Mouse (Mus musculus) thymus, postnatal 36 days (tissue): Measurements from ENCODE around the gene Csrnp1.
A peak's percentile ranks its signal among the peaks of the same experiment; 100 is the strongest.

Experiments used
- DNase-seq, 2 experiments: peaks; one replicate each; pipeline ENCODE4 v3.0.0; 2022; ENCODE audit warnings: mixed read lengths in 2 of 2

Csrnp1 gene

DNA sequence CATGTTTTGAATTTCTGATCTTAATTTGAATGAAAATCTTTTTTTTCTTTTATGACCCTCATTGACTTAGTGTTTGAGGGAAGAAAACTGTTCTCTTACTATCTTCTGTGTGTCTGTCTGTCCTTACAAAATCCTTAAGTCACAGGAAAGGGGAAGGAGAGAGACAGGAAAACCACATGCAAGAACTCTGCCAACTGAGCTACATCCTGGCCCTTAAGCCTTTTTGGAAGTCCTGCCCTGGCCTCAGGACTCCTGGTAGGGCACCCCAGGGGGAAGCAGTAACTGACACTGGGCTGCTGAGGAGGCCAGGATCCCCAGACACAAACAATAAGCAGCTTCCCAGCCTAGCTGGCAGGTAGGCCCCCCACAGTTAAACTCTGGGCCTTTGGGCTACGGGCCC, 41.1 kb downstream of the Csrnp1 start:
- DNase-seq, result no peak

- no peak for DNase-seq
Measured at GRCm38 (mm10) chr9:119941861-119942260, 42.6 kb downstream of the Csrnp1 start.

DNA sequence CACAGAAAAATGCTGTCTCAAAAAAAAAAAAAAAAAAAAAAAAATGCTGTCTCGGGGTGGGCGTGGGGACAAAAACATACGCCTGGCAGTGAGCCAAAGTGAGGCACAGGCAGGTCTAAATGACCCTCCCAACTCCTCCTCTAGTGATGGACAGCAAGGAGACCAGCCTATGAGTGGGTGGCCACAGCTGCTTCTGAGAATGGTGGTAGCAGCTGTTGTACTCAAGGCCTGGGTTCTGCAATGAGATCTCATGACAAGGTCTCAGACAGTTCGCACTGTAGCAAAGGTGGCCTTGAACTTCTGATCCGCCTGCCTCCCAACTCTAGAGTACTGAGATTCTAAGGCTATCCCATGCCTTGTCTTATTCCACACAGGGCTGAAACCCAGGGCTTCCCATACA, 43.1 kb downstream of the Csrnp1 start:
- no peak for DNase-seq

GRCm38 (mm10) chr9:119939646-119940045, 44.8 kb downstream of the Csrnp1 start:
- no peak for DNase-seq

- DNase-seq, result no peak
Measured at GRCm38 (mm10) chr9:119938496-119938895, 46.0 kb downstream of the Csrnp1 start.

DNA sequence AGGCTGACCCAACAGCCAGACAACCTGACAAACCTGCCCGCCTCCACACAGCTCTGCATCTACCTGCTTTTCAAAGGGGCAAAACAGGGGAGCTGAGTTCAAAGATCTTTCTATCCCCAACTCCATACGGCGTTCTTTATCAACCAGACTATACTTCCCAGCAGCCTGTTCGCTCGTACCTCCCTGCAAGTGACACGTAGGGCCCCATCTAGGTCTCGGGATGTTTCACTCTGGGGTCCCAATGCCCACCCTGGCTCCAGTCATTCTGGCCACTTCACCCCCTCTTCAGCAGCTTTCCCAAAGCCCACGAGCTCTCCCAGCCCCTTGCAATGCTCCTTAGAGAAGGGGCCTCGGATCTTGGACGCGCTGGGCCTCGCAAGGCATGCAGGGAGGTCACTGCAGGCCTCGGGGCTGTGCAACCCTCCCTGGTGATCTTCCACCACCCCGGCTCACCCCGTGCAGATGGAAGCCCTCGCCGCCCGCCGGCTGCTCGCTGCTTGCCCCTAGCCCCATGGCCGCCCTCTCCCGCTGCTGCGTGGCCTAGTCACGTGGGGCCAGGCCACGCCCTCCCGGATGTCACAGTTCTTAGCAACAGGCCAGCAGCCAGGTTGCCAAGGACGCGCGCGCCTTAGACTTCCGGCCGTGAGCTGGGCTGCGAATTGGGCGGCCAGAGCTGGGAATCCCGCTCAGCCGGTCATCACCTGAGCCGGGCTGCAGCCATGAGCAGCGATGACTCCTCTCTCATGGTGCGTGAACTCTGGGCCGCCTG, 47.3 kb downstream of the Csrnp1 start, which contains the start of the genes Gorasp1 and Ttc21a:
TSS of gene Gorasp1 (minus strand) at position 561 of the 769 bp plus-strand sequence.
TSS of gene Ttc21a (plus strand) at position 602 of the 769 bp plus-strand sequence.
- DNase-seq, result peak; percentile 91 to 93

DNA sequence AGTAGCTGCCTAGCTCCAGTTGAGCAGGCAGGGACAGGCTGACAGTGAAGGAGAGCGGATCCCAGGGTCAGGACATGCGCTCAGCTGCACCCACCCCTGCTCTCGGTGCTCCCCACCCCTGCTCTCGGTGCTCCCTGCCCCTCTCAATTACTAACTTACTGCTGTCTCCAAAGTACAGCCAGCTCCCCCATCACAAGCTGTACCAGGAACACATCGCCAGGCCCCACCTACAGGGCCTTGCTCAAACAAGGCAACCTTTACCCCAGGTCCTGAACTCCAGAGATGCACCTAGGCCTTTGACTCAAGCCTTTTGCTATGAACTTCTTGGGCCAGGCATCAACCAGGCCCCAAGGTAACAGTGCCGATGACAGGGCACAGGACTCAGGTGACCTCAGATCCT, 50.8 kb downstream of the Csrnp1 start:
- no peak for DNase-seq

GRCm38 (mm10) chr9:119932358-119932757, 52.1 kb downstream of the Csrnp1 start:
- no peak for DNase-seq

DNA sequence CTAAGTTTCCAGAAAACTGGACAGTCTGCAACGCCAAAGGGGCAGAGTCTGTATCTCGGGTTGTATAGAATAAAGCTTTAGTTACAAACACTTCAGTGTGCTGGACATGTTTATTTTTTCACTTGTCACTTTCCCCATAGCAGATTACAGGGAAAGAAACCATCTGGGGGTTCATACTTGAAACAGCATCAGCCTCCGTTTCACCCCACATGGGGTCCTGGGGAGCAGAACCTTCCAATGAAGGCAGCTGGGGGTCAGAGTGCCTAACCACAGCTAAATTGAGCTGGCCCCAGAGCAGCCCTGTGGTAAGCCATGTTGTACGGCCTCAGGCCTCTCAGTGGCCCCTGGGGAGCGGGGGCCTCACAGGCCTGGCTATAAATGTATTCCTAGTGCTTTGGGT, 58.0 kb downstream of the Csrnp1 start:
- DNase-seq, result no peak

DNA sequence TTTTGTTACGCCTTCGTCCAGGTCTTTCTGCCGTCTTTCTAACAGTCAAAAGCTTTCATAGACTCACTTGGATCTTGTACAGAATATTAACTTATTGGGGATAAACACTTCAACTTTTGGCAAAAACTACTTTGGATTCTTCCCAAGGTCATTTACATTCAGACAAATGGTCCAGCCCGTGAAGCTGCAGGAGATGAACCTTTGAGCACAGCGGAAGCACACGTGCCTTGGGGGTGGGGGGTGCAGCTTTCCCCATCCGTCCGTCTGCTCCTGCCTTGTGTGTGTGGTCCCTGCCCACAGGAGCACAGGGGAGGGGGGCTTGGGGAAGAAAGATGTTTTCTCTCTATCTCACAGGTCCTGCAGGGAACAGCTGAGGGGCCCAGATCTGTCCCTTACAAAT, 58.7 kb downstream of the Csrnp1 start:
- no peak for DNase-seq

DNA sequence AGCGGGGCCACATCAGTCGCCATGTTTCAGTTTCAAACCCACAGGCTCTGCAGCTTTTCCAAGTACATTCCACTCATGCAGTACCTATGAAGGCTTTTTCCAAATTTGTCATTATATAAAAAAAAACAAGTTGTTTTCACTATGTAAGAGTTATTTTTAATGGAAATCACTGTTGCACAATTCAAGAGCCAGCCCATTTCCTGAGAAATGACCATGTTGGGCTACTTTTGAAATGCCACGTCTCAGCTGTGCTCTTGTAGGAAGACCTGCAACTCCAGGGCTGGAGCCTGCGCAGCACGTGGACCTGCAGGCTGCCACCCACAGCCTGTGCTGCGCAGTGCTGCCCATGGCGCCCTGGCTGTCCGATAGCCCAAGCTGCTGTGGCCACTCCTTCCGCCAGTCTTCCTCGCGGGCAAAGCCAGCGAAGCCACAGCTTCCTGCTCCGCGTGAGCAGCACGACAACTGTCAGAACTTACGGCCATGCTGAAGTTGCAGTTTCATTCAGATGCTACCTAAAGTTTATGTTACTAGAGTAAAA, 59.3 kb downstream of the Csrnp1 start:
- DNase-seq, result no peak

GRCm38 (mm10) chr9:119923462-119923861, 61.0 kb downstream of the Csrnp1 start:
- DNase-seq, result no peak
